ENCODE assay signal across 12 mouse cellular contexts in the genomic region with DNA sequence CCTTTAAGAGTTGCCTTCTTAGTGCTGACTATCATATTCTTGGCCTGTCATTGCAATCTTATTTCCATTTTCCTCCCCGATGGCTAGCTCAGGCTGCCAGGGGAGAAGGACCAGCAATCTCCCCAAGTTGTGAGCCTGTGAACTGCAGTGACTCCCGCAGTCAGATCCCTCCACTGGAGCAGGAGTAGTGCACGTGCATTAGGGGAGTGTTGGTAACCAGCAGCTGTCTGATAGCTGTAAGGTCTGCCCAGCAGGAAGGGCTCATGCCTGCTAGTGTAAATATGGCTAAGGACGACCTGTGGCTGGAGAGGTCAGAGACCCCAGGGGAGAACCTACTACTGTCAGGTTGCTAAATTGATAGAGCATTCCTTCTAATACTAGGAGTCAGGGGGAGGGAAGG. TPM values are rescaled to one million over a fixed set of nuclear protein-coding genes. Genes with fewer than 3 reads are reported as not detected.
"Had no signal": no experiment of that assay in that cellular context is flagged by ENCODE, and none has a peak within 500 bp of the region (broad histone marks: within the 10 kb centered on the region; RNA-seq: fewer than 3 reads in every experiment).

No protein-coding gene starts in this region.

- H3K27ac ChIP-seq: intestine, embryonic 15.5 days; kidney, embryonic 15.5 days; limb, embryonic 15.5 days; neural tube, embryonic 13.5 days had no signal

- H3K4me1 ChIP-seq: intestine, embryonic 15.5 days; kidney, embryonic 15.5 days; limb, embryonic 15.5 days; neural tube, embryonic 13.5 days had no signal

- H3K27me3 ChIP-seq: intestine, embryonic 15.5 days; kidney, embryonic 15.5 days; limb, embryonic 15.5 days; neural tube, embryonic 13.5 days had no signal

- DNase-seq: kidney, adult 2 months; kidney, postnatal 14 days; lung, adult 18-20 months; midbrain, embryonic 14.5 days; right cerebral cortex, postnatal 14 days; thymus, postnatal 4 days had no signal

- H3K4me2 ChIP-seq: intestine, embryonic 15.5 days; kidney, embryonic 15.5 days; limb, embryonic 15.5 days; neural tube, embryonic 13.5 days had no signal

- ATAC-seq: intestine, embryonic 15.5 days had no signal

- H3K9me3 ChIP-seq: intestine, embryonic 15.5 days; kidney, embryonic 15.5 days; limb, embryonic 15.5 days; neural tube, embryonic 13.5 days had no signal

- H3K9ac ChIP-seq: intestine, embryonic 15.5 days; kidney, embryonic 15.5 days; limb, embryonic 15.5 days; neural tube, embryonic 13.5 days had no signal

- H3K4me3 ChIP-seq: intestine, embryonic 15.5 days; kidney, embryonic 15.5 days; limb, embryonic 15.5 days; neural tube, embryonic 13.5 days had no signal

RNA-seq across cellular contexts. Expression of a gene that starts 31.9 kb away (rescaled TPM):
- total RNA-seq: megakaryocyte-erythroid progenitor cell, adult 5-6 weeks; monocyte, adult 5-6 weeks had no signal
